Mouse (Mus musculus) forebrain, embryonic 14.5 days (tissue): ENCODE results near the gene Nos1ap. TPM values are rescaled to one million over a fixed set of nuclear protein-coding genes. Genes with fewer than 3 reads are reported as not detected.
A peak's percentile ranks its signal among the peaks of the same experiment; 100 is the strongest.

Experiments used
- ATAC-seq: fragments of 200-750 bp; cut with Nextera tagmentation; 2 replicates; pipeline ENCODE4 v1.8.0; 2017; ENCODE audit warnings: mild to moderate bottlenecking, moderate library complexity
- DNase-seq: peaks from one replicate; pipeline ENCODE4 v3.0.0-alpha.2; 2015; ENCODE audit warnings: low spot score
- H3K27ac ChIP-seq: fragments of 300-500 bp; sonication (generic); 2 replicates; pipeline ENCODE4 v1.5.1; 2014; ENCODE audit warnings: low read depth, mild to moderate bottlenecking, control low read depth, low read length, moderate library complexity
- H3K27me3 ChIP-seq: fragments of 300-500 bp; sonication (generic); replicated peaks from 2 replicates; pipeline ENCODE4 v1.6.1; 2014; ENCODE audit warnings: low read length, control low read depth, mixed read lengths; ENCODE audit not compliant: control insufficient read depth, insufficient read depth
- H3K36me3 ChIP-seq: fragments of 300-500 bp; sonication (generic); 2 replicates; pipeline ENCODE4 v1.6.1; 2014; ENCODE audit warnings: low read length, control low read depth; ENCODE audit not compliant: control insufficient read depth, insufficient read depth
- H3K4me1 ChIP-seq: fragments of 300-500 bp; sonication (generic); 2 replicates; pipeline ENCODE4 v1.6.1; 2014; ENCODE audit warnings: antibody characterized with exemption, low read length, control low read depth; ENCODE audit not compliant: control insufficient read depth, insufficient read depth
- H3K4me2 ChIP-seq: fragments of 300-500 bp; sonication (generic); 2 replicates; pipeline ENCODE4 v1.6.1; 2014; ENCODE audit warnings: mild to moderate bottlenecking, control low read depth, low read length
- H3K4me3 ChIP-seq: fragments of 300-500 bp; sonication (generic); 2 replicates; pipeline ENCODE4 v1.5.1; 2014; ENCODE audit warnings: low read depth, low read length, control low read depth
- H3K9ac ChIP-seq: fragments of 300-500 bp; sonication (generic); 2 replicates; pipeline ENCODE4 v1.6.1; 2014; ENCODE audit warnings: mild to moderate bottlenecking, low read length, control low read depth, moderate library complexity
- H3K9me3 ChIP-seq: fragments of 300-500 bp; sonication (generic); replicated peaks from 2 replicates; pipeline ENCODE4 v1.6.1; 2016; ENCODE audit warnings: low read length, control low read depth, mixed read lengths; ENCODE audit not compliant: control insufficient read depth
- WGBS: fragments of 180-500 bp; shearing (Covaris S2); extraction: QIAGEN DNeasy Blood & Tissue Kit; methylation state at CpG from one replicate; pipeline ENCODE4 v1.1.7; 2014; 5-methylcytosine and 5-hydroxymethylcytosine counted together
- polyA plus RNA-seq: library from polyadenylated mRNA; unstranded; fragments of >200 nt; fragmentation: Nextera tagmentation; extraction: Ambion mirVana; gene quantifications from 2 replicates; pipeline ENCODE4 v1.2.1, GENCODE M21; 2014

The Nos1ap gene
- polyA plus RNA-seq, 1 experiment from 2014 or later = 8.4 TPM

DNA sequence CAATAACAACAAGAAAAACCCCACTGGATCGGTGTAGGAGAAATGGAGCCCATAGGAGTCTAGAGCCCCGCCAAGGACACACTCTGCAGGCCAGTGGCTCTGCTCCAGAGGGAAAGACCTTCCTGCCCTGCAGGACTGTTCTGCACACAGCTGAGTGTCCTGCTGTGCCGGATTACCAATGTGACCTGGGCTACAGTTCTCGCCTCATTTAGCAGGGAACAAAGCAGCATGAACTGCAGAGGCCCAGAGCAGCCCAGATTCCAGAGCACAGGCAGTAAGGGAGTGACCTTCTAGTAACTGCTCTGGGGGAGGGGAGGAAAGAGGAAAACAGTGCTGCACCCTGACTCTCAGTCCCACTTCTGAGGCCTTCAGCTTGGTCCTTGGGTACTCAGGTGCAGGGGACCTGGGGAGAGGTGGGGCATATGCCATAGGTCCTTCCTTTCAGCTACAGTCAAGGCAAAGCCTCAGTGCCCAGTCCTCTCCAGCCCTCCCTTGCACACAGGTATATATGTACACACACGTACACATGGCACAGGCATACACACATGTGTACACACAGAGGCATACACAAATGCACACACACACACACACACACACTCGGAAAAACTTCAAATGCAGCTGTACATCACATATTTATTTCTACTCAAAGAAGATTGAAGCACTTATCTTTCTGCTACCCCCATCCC, 68.0 kb downstream of the Nos1ap start:
- Histone ChIP-seq H3K9me3 (peaks cover 4% of the 10 kb centered on the region; the same call in 1 of the 2 replicates), H3K4me1 (peaks cover 15% of the 10 kb centered on the region; the same call in 1 of the 2 replicates), H3K9ac (no peak overlapping the region), H3K36me3 (0 out of 2 replicates have a peak, but pooled peaks cover 2% of the 10 kb centered on the region), H3K4me2 (no peak overlapping the region), H3K27me3 (no peaks in the 10 kb centered on the region), H3K4me3 (no peak overlapping the region), H3K27ac (no peak overlapping the region)
- DNase-seq (peak; percentile 32), ATAC-seq (peak; percentile 47)
- 32% methylated on average over 6 of the region's 6 CpGs for WGBS

DNA sequence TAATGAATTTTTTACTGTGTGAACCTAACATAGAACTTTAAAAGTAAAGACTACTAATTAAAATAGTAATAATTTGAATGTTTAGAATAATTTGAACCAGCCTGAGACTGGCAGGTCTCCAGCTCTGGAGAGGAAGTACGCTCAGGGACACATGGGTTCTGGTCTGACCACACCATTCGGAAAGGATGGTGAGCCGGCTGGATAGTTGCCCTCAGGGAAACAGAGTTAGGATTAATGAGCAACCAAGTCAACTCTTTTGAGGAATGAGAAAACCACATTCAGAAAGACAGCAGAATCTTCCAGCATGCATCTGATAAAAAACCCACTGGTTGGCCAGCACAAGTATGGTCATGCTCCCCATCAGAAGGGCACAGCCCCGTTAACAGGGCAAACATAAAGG, 69.5 kb downstream of the Nos1ap start:
- Histone ChIP-seq H3K9ac (no peak overlapping the region), H3K4me3 (no peak overlapping the region), H3K9me3 (peaks cover 4% of the 10 kb centered on the region; the same call in 1 of the 2 replicates), H3K36me3 (0 out of 2 replicates have a peak, but pooled peaks cover 2% of the 10 kb centered on the region), H3K27ac (no peak overlapping the region), H3K4me2 (no peak overlapping the region), H3K27me3 (no peaks in the 10 kb centered on the region), H3K4me1 (peaks cover 15% of the 10 kb centered on the region; the same call in 1 of the 2 replicates)
- no peak for DNase-seq
- WGBS = 94% methylated on average over 4 of the region's 4 CpGs
- ATAC-seq = no peak

DNA sequence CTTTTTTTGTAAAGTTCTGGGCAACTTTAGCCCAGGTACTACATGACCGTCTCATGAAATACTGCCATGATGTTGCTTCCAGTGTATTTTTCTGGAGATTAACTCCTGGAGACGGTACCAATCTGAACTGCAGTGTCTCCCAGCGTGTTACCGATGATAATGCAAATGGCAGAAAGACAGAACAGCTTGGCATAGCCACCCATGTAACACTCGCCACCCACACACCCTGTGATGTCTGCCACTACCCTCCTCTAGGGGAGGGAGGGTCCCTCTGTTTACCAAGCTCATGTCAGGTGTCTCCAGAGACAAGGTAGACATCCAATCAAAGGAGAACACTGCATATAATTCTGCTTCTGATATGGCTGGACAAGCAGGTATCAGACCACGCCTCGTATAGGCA, 70.0 kb downstream of the Nos1ap start:
- no peak for DNase-seq
- 95% methylated on average over 7 of the region's 7 CpGs for WGBS
- H3K4me1 ChIP-seq = peaks cover 15% of the 10 kb centered on the region; the same call in 1 of the 2 replicates

DNA sequence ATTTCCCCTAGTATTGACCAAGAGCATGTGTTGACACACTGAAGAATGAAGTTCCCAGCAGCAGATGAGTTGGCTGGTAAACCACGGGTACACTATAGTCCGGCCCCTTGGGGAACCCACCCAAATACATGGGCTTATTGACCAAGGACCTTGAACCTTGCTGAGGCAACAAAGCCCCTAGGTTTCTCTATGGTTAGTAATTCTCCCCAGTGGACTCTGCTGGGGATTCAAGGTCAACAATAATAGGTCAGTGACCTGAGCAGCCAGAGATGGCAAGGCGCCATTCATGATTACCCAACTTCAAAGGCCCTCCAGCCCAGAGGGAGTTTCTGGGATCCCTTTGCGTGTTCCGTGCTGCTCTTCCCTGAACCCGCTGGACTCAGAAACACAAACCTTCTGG, 73.5 kb downstream of the Nos1ap start:
- WGBS = 93% methylated on average over 6 of the region's 6 CpGs
- no peak overlapping the region for H3K27ac ChIP-seq
- no peak for ATAC-seq
- no peaks in the 10 kb centered on the region; the same call in 1 of the 2 replicates for H3K27me3 ChIP-seq
- H3K36me3 ChIP-seq = 0 out of 2 replicates have a peak, but pooled peaks cover 2% of the 10 kb centered on the region
- no peak for DNase-seq
- peaks cover 15% of the 10 kb centered on the region for H3K4me1 ChIP-seq
- no peak overlapping the region for H3K9ac ChIP-seq
- no peak overlapping the region for H3K4me2 ChIP-seq
- no peak overlapping the region for H3K4me3 ChIP-seq
- H3K9me3 ChIP-seq = peaks cover 4% of the 10 kb centered on the region; the same call in 1 of the 2 replicates

More for the DNA sequence above, 70.0 kb downstream of the Nos1ap start:
- Histone ChIP-seq H3K36me3 (0 out of 2 replicates have a peak, but pooled peaks cover 2% of the 10 kb centered on the region), H3K4me2 (no peak overlapping the region), H3K27me3 (no peaks in the 10 kb centered on the region), H3K4me3 (no peak overlapping the region), H3K9ac (no peak overlapping the region), H3K9me3 (peaks cover 4% of the 10 kb centered on the region; the same call in 1 of the 2 replicates), H3K27ac (no peak overlapping the region)
- ATAC-seq = no peak

DNA sequence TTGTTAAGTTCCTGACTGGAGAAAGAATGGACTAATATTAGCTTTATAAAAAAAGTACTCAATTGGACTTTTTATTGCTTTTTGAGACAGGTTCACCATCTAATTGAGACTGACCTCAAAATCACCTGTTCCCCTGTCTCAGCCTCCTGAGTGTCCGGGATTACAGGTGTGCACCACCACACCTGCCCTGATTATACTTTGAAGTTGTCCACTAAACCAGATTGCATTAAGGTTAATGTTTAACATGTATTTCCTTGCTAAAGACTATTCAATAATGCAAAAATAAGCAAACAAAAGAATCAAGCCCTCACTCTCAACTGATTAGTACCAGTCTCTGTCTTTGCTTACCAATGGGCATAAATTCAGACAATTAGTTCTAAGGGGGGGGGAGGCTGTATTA, 74.2 kb downstream of the Nos1ap start:
- Histone ChIP-seq H3K27me3 (no peaks in the 10 kb centered on the region; the same call in 1 of the 2 replicates), H3K9me3 (peaks cover 4% of the 10 kb centered on the region; the same call in 1 of the 2 replicates), H3K27ac (no peak overlapping the region), H3K9ac (no peak overlapping the region), H3K4me3 (no peak overlapping the region), H3K4me2 (no peak overlapping the region), H3K4me1 (peaks cover 18% of the 10 kb centered on the region), H3K36me3 (0 out of 2 replicates have a peak, but pooled peaks cover 2% of the 10 kb centered on the region)
- ATAC-seq (no peak), DNase-seq (no peak)
- WGBS = 84% methylated on average over 1 of the region's 1 CpGs

DNA sequence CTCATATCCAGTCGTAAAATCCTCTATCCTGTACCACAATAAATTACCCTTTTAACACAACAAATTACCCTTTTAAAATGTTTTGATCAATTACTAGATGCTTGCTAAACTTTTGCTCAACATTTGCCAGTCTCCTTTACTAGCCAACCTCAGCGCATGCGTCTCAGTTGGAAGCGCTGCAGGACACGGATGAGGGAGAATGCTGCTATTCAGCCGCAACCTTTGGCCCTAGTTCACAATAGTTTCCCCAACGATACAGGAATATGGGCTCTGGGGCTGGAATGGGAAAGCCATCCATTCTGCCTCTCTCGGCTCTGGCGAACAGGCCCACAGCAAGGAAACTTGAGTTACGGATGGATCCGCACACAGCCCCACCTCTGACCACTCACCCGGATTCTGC, 75.4 kb downstream of the Nos1ap start:
- Histone ChIP-seq H3K9ac (no peak overlapping the region), H3K27me3 (no peaks in the 10 kb centered on the region; the same call in 1 of the 2 replicates), H3K27ac (0 out of 2 replicates have a peak overlapping the region, but pooled peaks have one; percentile 33), H3K9me3 (peaks cover 4% of the 10 kb centered on the region; the same call in 1 of the 2 replicates), H3K4me1 (peaks cover 18% of the 10 kb centered on the region), H3K36me3 (0 out of 2 replicates have a peak, but pooled peaks cover 2% of the 10 kb centered on the region), H3K4me2 (no peak overlapping the region), H3K4me3 (no peak overlapping the region)
- no peak for ATAC-seq
- WGBS = 75% methylated on average over 12 of the region's 12 CpGs
- DNase-seq = no peak

DNA sequence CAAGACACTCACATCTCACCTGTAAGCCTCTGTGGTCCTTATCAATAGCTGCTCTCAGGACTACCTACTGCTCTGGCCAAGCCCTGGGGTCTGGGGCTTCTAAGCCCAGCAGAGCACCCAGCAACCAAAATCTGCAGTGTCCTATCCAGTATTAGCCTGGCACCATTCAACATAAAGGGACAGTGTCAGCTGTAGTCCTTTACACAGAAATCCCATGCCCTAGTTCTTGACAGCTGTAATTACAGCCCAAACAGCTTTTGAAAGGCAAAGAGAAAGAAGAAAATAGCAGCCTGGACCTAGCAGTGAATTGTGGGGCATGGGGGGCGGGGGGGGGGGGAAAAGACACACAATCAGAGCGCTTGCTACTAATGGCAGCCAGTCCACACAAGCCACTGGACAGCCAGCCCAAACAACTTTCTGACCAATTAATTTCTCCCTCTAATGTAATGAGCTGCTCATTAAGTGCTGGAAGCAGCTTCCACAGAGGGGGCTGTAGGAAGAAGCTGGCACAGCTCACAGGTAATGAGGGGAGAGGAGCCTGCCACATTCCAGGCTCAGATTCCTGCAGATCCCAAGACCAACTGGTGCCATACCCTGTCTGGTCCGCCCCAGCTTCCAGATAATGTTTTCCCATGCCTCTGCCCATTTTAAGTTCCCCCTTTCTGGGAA, 77.1 kb downstream of the Nos1ap start:
- 3% methylated on average over 2 of the region's 3 CpGs for WGBS
- Histone ChIP-seq H3K27ac (peak overlapping the region; percentile 62; the same call in 1 of the 2 replicates), H3K27me3 (no peaks in the 10 kb centered on the region; the same call in 1 of the 2 replicates), H3K4me2 (no peak overlapping the region), H3K9ac (no peak overlapping the region), H3K9me3 (no peaks in the 10 kb centered on the region), H3K36me3 (no peaks in the 10 kb centered on the region), H3K4me3 (no peak overlapping the region), H3K4me1 (peaks cover 18% of the 10 kb centered on the region)
- ATAC-seq = peak; percentile 90
- peak; percentile 87 for DNase-seq

DNA sequence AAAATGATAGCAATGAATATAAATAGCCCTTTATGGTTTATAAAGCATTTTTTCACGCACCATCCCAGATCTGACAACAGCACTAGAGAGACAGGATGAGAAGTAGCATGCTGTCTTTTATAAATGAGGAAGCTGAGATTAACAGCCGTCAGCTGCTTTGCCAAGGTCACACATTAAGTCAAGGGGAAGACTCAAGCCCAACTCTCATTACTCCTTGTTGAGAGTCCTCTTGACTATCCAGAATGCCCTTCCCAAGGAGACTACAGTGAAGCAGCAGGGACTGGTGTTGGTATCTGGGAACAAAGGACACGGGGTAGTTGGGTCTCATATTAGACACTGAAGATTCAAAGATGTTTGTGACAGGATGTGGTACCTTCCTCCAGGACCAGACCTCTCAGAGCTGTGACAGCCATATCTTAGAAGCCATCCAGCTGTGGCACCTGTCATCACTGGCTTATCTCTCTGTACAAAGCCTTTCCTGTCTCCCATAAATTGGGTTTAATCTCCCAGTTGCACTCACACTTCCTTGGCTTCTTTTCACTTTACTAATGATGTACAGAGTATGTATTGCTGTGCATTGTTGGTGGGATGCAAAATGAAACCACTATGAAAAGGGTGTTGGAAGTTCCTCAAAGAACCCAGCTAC, 78.9 kb downstream of the Nos1ap start:
- no peak overlapping the region for H3K27ac ChIP-seq

More for the DNA sequence above, 78.9 kb downstream of the Nos1ap start:
- H3K27me3 ChIP-seq = no peaks in the 10 kb centered on the region; the same call in 1 of the 2 replicates
- no peak overlapping the region for H3K4me3 ChIP-seq
- no peak overlapping the region for H3K9ac ChIP-seq
- H3K4me1 ChIP-seq = peaks cover 18% of the 10 kb centered on the region
- no peak for DNase-seq
- no peak overlapping the region for H3K4me2 ChIP-seq
- WGBS = 84% methylated on average over 3 of the region's 3 CpGs
- H3K36me3 ChIP-seq = no peaks in the 10 kb centered on the region
- H3K9me3 ChIP-seq = no peaks in the 10 kb centered on the region
- no peak for ATAC-seq
